In the genomic region with DNA sequence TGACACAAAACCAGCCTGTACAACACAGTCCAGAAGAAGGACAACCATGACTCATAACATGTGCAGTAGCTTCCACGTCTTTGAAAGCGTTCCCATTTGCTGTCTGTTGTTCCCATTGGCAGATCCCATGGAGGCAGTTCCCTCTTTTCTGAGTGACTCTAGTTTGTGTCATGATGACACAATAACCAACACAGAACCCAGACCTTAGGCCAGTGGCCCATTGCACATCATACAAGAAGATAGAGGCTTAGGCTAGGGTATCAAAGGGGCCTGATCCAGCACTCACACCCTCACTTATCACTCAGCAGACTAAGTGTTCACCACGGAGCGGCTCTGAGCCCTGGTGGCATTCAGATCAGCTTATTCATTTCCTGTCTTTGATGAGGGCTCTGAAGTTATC, we compare ENCODE assay signal across 14 mouse cellular contexts.
"Had no signal": no experiment of that assay in that cellular context is flagged by ENCODE, and none has a peak within 500 bp of the region (broad histone marks: within the 10 kb centered on the region; RNA-seq: fewer than 3 reads in every experiment).

No protein-coding gene starts in this region.

- ATAC-seq: midbrain, embryonic 13.5 days; midbrain, embryonic 16.5 days had no signal

- DNase-seq: kidney, postnatal 10 days; kidney, postnatal 36 days; layer of hippocampus, postnatal 36 days; liver, embryonic 13.5 days; lung, adult 2 months; lung, postnatal 14 days; lung, postnatal 4 days; right cerebral cortex, adult 18-20 months; right cerebral cortex, postnatal 14 days; right cerebral cortex, postnatal 4 days; thymus, adult 2 months; thymus, postnatal 14 days had no signal
